Mouse (Mus musculus) stomach, postnatal 0 days (tissue): ENCODE measurements at regions not wholly inside any gene's neighbourhood (a gene's known extent, or its start where the extent isn't known, plus 50 kb on each side); places are given as distances from the start of the nearest gene placed in this dataset.
A peak's percentile ranks its signal among the peaks of the same experiment; 100 is the strongest.

Source experiments
- ATAC-seq: fragments of 200-750 bp; cut with Nextera tagmentation; 2 replicates; pipeline ENCODE4 v1.8.0; 2017; ENCODE audit not compliant: low FRiP score, low TSS enrichment
- DNase-seq: peaks from one replicate; pipeline ENCODE4 v3.0.0-alpha.2; 2016; ENCODE audit warnings: low spot score
- H3K27ac ChIP-seq: fragments of 300-500 bp; sonication (generic); replicated peaks from 2 replicates; pipeline ENCODE4 v1.5.1; 2014; ENCODE audit warnings: mild to moderate bottlenecking, control low read depth
- H3K27me3 ChIP-seq: fragments of 300-500 bp; sonication (generic); 2 replicates; pipeline ENCODE4 v1.6.1; 2014; ENCODE audit warnings: low read length; ENCODE audit not compliant: control insufficient read depth, insufficient read depth
- H3K36me3 ChIP-seq: fragments of 300-500 bp; sonication (generic); 2 replicates; pipeline ENCODE4 v1.6.1; 2014; ENCODE audit warnings: low read length, mixed read lengths; ENCODE audit not compliant: control insufficient read depth, insufficient read depth
- H3K4me1 ChIP-seq: fragments of 300-500 bp; sonication (generic); replicated peaks from 2 replicates; pipeline ENCODE4 v1.6.1; 2014; ENCODE audit warnings: antibody characterized with exemption; ENCODE audit not compliant: control insufficient read depth, insufficient read depth
- H3K4me2 ChIP-seq: fragments of 300-500 bp; sonication (generic); replicated peaks from 2 replicates; pipeline ENCODE4 v1.6.1; 2014; ENCODE audit warnings: low read depth, mild to moderate bottlenecking, control low read depth, moderate library complexity
- H3K4me3 ChIP-seq: fragments of 300-500 bp; sonication (generic); 2 replicates; pipeline ENCODE4 v1.5.1; 2014; ENCODE audit warnings: low read depth, low read length, control low read depth
- H3K9ac ChIP-seq: fragments of 300-500 bp; sonication (generic); 2 replicates; pipeline ENCODE4 v1.6.1; 2014; ENCODE audit warnings: mild to moderate bottlenecking, low read length, control low read depth, mixed read lengths
- H3K9me3 ChIP-seq: fragments of 300-500 bp; sonication (generic); 2 replicates; pipeline ENCODE4 v1.6.1; 2016; ENCODE audit warnings: low read length; ENCODE audit not compliant: control insufficient read depth
- CTCF ChIP-seq: IDR thresholded peaks from 2 replicates; pipeline ENCODE4 v1.5.1; 2016; ENCODE audit warnings: antibody characterized with exemption, low read depth, mild to moderate bottlenecking, moderate library complexity
- EP300 ChIP-seq: optimal IDR thresholded peaks from 2 replicates; pipeline ENCODE3; 2016; ENCODE audit warnings: antibody characterized with exemption
- WGBS: fragments of 180-500 bp; shearing (Covaris S2); extraction: QIAGEN DNeasy Blood & Tissue Kit; methylation state at CpG from one replicate; pipeline ENCODE4 v1.1.7; 2014; 5-methylcytosine and 5-hydroxymethylcytosine counted together

DNA sequence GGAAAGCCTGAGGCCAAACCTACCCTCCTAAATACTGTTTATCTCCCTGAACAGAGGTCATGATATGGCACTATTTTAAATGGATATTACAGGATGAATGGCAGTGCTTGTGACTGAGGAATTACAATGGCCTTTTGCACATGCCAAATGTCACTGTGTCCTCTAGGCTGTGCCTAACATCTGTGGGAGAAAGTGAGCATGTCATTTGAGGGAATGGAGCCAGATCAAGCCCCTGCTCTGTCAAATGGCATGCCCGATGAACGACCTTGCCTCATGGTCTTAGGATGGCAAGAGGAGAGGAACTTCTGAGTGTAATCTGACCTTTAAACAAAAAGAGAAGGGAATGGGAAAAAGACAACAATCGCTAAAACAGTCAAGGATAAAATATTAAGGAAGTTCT is 827.0 kb downstream of the Gsdmc2 start:
- H3K36me3 ChIP-seq, result no peaks in the 10 kb centered on the region
- no peaks in the 10 kb centered on the region for H3K4me1 ChIP-seq
- no peak for TF ChIP-seq EP300
- no peak for TF ChIP-seq CTCF
- no peak overlapping the region for H3K4me2 ChIP-seq
- H3K9ac ChIP-seq, result no peak overlapping the region
- H3K27me3 ChIP-seq, result no peaks in the 10 kb centered on the region
- no peak overlapping the region for H3K27ac ChIP-seq
- H3K9me3 ChIP-seq, result no peaks in the 10 kb centered on the region
- 68% methylated on average over 3 of the region's 3 CpGs for WGBS
- ATAC-seq, result no peak
- DNase-seq, result no peak
- H3K4me3 ChIP-seq, result no peak overlapping the region

DNA sequence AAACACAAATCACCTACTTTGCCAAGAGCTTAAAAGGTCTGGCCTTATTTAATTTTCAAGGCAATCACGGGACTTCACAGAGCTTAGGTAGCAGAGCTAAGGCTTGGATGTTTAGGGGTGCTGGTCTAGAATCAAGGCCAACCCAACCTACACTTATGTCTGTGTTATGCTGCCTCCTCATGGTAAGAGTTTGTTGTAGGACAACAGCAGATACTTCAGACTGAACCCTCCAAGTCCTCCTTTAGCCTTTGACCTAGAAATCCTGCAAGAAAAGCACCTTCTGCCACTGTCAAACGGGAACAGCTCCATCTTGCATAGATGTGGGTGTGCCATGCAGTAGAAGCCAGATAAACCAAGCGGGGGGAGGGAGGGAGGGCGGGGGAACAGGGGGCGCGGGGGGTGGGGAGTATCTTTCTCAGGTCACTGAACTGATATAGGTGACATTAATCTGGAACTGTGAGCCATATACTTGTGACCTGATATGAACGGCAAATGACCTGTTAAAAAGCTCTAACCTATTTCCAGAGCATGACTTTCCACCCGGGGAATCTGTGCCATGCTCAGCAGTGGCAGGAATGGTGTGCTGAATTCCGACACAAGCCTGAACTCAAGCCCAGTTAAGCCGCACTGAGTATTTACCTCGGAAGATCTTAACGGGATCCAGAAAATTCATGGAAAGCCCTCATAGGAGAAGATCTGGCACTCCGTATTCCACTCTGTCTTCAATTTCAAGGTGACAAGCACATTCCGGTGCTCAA is 838.3 kb downstream of the Gsdmc2 start:
- Histone ChIP-seq H3K36me3 (no peaks in the 10 kb centered on the region), H3K9me3 (no peaks in the 10 kb centered on the region), H3K4me1 (no peaks in the 10 kb centered on the region), H3K27me3 (no peaks in the 10 kb centered on the region), H3K4me2 (no peak overlapping the region), H3K27ac (no peak overlapping the region), H3K4me3 (no peak overlapping the region), H3K9ac (no peak overlapping the region)
- TF ChIP-seq CTCF (peak; percentile 54), EP300 (no peak)
- no peak for ATAC-seq
- WGBS, result 80% methylated on average over 14 of the region's 14 CpGs
- no peak for DNase-seq

DNA sequence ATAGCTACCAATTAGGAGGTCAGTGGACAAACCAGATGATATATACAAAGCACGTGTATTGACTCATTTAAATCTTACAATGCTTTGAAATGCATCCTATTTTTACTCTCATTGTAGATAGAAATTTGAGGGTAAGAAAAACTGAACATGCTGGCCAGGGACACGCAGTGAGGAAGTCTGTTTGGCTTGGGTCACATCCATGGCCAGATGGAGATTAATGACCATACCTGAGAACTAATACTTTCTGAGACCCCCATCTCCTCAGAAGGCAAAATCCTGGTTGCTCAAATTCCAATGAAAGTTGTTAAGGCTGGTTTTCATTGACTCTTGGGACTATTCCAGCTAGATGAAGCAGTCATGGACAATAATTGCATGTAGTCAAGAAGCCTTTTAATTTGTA is 850.3 kb downstream of the Gsdmc2 start:
- WGBS, result 86% methylated on average over 2 of the region's 2 CpGs
- DNase-seq, result no peak
- Histone ChIP-seq H3K36me3 (no peaks in the 10 kb centered on the region), H3K4me1 (no peaks in the 10 kb centered on the region), H3K9me3 (no peaks in the 10 kb centered on the region), H3K9ac (no peak overlapping the region), H3K27ac (no peak overlapping the region), H3K4me2 (no peak overlapping the region), H3K4me3 (no peak overlapping the region), H3K27me3 (no peaks in the 10 kb centered on the region)
- ATAC-seq, result no peak
- TF ChIP-seq EP300, result no peak
- no peak for TF ChIP-seq CTCF

DNA sequence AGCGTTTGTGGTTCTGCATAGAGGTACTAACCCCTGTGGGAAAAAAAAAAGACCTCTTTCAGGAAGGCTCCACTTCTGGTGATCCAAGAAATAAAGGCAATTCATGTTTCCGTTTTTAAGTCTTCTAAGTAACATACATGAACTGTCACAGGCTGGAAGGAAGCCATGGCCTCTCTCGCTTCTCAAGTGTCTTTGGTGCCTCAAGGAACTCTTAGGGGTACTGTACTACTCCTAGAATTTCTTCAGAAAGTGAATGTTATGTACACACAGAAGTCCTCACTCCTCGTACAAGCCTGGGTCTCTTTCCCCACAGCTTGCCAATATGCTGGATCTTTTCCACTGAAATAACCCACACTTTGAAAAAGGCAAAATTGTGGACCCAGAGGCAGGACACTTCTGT is 858.1 kb downstream of the Gsdmc2 start:
- Histone ChIP-seq H3K9ac (no peak overlapping the region), H3K27me3 (no peaks in the 10 kb centered on the region), H3K4me1 (no peaks in the 10 kb centered on the region), H3K4me2 (no peak overlapping the region), H3K4me3 (no peak overlapping the region), H3K36me3 (no peaks in the 10 kb centered on the region), H3K27ac (no peak overlapping the region), H3K9me3 (no peaks in the 10 kb centered on the region)
- 62% methylated on average over 4 of the region's 4 CpGs for WGBS
- DNase-seq (no peak), ATAC-seq (no peak)
- no peak for TF ChIP-seq CTCF
- no peak for TF ChIP-seq EP300

DNA sequence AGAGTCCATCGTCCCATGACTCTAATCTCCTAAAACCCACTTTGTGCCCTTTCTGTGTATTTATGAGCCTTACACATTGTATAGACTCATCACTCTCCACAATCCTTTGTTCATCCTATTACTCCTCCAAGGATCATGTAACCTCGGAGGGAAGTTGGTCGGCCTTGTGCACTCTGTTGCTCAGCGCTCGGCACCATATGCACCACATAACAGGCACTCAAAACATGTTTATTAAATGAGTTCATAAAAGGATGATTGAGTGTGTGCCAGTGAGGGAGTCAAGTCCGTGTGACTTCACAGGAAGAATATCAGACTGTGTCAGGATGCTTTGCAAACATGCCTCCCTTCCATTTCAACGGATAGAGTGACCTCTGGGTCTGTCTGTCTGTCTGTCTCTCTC is 858.8 kb downstream of the Gsdmc2 start:
- no peak for DNase-seq
- H3K4me2 ChIP-seq, result no peak overlapping the region
- WGBS, result 62% methylated on average over 7 of the region's 7 CpGs
- no peaks in the 10 kb centered on the region for H3K9me3 ChIP-seq
- H3K27me3 ChIP-seq, result no peaks in the 10 kb centered on the region
- H3K27ac ChIP-seq, result no peak overlapping the region
- no peak for ATAC-seq
- TF ChIP-seq EP300, result no peak
- no peak for TF ChIP-seq CTCF
- H3K4me1 ChIP-seq, result no peaks in the 10 kb centered on the region
- H3K9ac ChIP-seq, result no peak overlapping the region
- H3K36me3 ChIP-seq, result no peaks in the 10 kb centered on the region
- no peak overlapping the region for H3K4me3 ChIP-seq

DNA sequence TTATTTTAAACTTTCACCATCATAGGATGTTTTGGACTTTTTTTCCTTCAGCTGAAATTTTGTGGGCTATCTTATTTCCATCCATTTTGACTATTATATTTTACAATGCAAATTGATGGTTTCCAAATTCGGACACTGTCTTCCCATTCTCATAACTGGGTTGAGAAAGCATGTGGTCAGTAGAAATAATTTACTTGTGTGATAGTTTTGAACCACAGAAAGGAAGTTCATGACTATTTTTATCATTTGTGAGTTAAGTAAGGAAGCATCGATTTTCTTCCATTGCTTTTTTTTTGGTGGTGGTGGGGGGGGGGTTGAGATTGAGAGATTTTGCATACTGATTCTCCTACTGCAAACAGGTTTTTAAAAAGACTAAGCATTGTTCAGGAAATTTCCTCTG is 874.4 kb downstream of the Gsdmc2 start:
- Histone ChIP-seq H3K4me2 (no peak overlapping the region), H3K4me3 (no peak overlapping the region), H3K27ac (no peak overlapping the region), H3K9me3 (no peaks in the 10 kb centered on the region), H3K36me3 (no peaks in the 10 kb centered on the region), H3K9ac (no peak overlapping the region), H3K4me1 (no peaks in the 10 kb centered on the region), H3K27me3 (no peaks in the 10 kb centered on the region)
- WGBS, result 67% methylated on average over 2 of the region's 2 CpGs
- TF ChIP-seq CTCF (no peak), EP300 (no peak)
- DNase-seq, result no peak
- ATAC-seq, result no peak
